In the genomic region with DNA sequence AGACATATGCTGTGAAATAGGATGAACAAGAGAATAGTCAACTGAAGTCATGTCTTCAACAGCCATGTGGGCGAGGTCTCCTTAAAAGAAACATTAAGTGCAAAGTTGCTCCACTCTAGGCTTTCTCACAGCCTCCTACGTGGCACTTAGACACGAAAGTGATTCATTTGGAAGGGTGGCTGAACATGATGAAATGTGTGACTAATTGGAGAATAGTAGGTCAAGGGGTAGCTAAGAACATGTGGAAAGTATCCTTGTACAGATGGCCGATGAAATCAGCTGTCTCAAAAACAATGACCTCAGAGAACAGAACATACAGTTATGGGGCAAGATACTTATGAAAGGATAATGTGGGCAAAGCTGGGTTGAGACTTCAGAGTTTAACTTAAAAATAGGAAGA, we compare ENCODE assay signal across 14 mouse cellular contexts. TPM values are rescaled to one million over a fixed set of nuclear protein-coding genes. Genes with fewer than 3 reads are reported as not detected.
DNase-seq lines count a peak whose midpoint lies in the region; ATAC-seq and TF ChIP-seq lines count a peak whose summit lies in the region.
"Had no signal": no experiment of that assay in that cellular context is flagged by ENCODE, and none has a peak within 500 bp of the region (broad histone marks: within the 10 kb centered on the region; RNA-seq: fewer than 3 reads in every experiment).

No protein-coding gene starts in this region.

- H3K4me2 ChIP-seq in stomach, postnatal 0 days (replicated peaks; ENCODE audit: low read depth): no peak overlapping the region
- no peak overlapping the region for H3K4me2 ChIP-seq in forebrain, postnatal 0 days (ENCODE audit: low read depth)
- H3K4me2 ChIP-seq: forebrain, embryonic 12.5 days; hindbrain, embryonic 15.5 days; lung, embryonic 14.5 days had no signal

- H3K27me3 ChIP-seq in stomach, postnatal 0 days (ENCODE audit: control insufficient read depth, insufficient read depth, low read length): no peaks in the 10 kb centered on the region
- no peaks in the 10 kb centered on the region for H3K27me3 ChIP-seq in forebrain, postnatal 0 days (ENCODE audit: insufficient read depth, low read length)
- H3K27me3 ChIP-seq: forebrain, embryonic 12.5 days; hindbrain, embryonic 15.5 days had no signal

- no peaks in the 10 kb centered on the region for H3K36me3 ChIP-seq in stomach, postnatal 0 days (ENCODE audit: control insufficient read depth, insufficient read depth, low read length)
- H3K36me3 ChIP-seq in forebrain, postnatal 0 days (ENCODE audit: insufficient read depth): no peaks in the 10 kb centered on the region
- H3K36me3 ChIP-seq: forebrain, embryonic 12.5 days; hindbrain, embryonic 15.5 days had no signal

- WGBS in stomach, postnatal 0 days: 59% methylated on average over 4 of the region's 4 CpGs
- 86% methylated on average over 4 of the region's 4 CpGs for WGBS in forebrain, postnatal 0 days

- H3K4me3 ChIP-seq in stomach, postnatal 0 days (ENCODE audit: low read depth, low read length): no peak overlapping the region
- no peak overlapping the region for H3K4me3 ChIP-seq in forebrain, postnatal 0 days (ENCODE audit: low read depth, low read length)
- H3K4me3 ChIP-seq: forebrain, embryonic 12.5 days; hindbrain, embryonic 15.5 days; limb, embryonic 10.5 days had no signal

- no peaks in the 10 kb centered on the region for H3K9me3 ChIP-seq in stomach, postnatal 0 days (ENCODE audit: control insufficient read depth, low read length)
- H3K9me3 ChIP-seq in forebrain, postnatal 0 days (ENCODE audit: low read length): no peaks in the 10 kb centered on the region
- H3K9me3 ChIP-seq: forebrain, embryonic 12.5 days; hindbrain, embryonic 15.5 days; limb, embryonic 10.5 days had no signal

- peak; percentile 95 for DNase-seq in heart, adult 11 months
- DNase-seq in heart, postnatal 36 days: no peak
- peak; percentile 51 for DNase-seq in right cerebral cortex, adult 18-20 months
- no peak for DNase-seq in right cerebral cortex, postnatal 10 days (ENCODE audit: low spot score in 2 of 2)
- peak; percentile 84 for DNase-seq in fibroblast of lung, adult 2 months (ENCODE audit: low read depth)
- no peak for DNase-seq in stomach, postnatal 0 days (ENCODE audit: low spot score)
- DNase-seq in forebrain, postnatal 0 days: no peak
- no peak for DNase-seq in liver
- DNase-seq: cerebellum, adult 9-11 months; lung, embryonic 14.5 days; thymus, postnatal 25 days had no signal

- peak overlapping the region; percentile 30; the same call in 1 of the 2 replicates for H3K27ac ChIP-seq in stomach, postnatal 0 days (replicated peaks)
- H3K27ac ChIP-seq in forebrain, postnatal 0 days (ENCODE audit: low read depth, low read length): no peak overlapping the region
- H3K27ac ChIP-seq: forebrain, embryonic 12.5 days; hindbrain, embryonic 15.5 days; limb, embryonic 10.5 days had no signal

- TF ChIP-seq CTCF in stomach, postnatal 0 days (IDR thresholded peaks at IDR 0.05; ENCODE audit: low read depth): no peak
- no peak for TF ChIP-seq CTCF in forebrain, postnatal 0 days (IDR thresholded peaks at IDR 0.05; ENCODE audit: low read depth)

- no peak for TF ChIP-seq EP300 in stomach, postnatal 0 days (optimal IDR thresholded peaks at IDR 0.05)

- intact Hi-C loops in heart, postnatal 36 days (cut with DNase I): loop anchor here (10.0 kb wide), 1 partner anchor 409 kb away; no protein-coding TSS in a partner anchor

- ATAC-seq in stomach, postnatal 0 days (ENCODE audit: low FRiP score, low TSS enrichment): peak; percentile 61; the same call in 1 of the 2 replicates
- no peak for ATAC-seq in forebrain, postnatal 0 days

- no peak overlapping the region for H3K9ac ChIP-seq in stomach, postnatal 0 days (ENCODE audit: low read length)
- H3K9ac ChIP-seq in forebrain, postnatal 0 days: no peak overlapping the region
- H3K9ac ChIP-seq: forebrain, embryonic 12.5 days; hindbrain, embryonic 15.5 days; lung, embryonic 14.5 days had no signal

- H3K4me1 ChIP-seq in stomach, postnatal 0 days (replicated peaks; ENCODE audit: control insufficient read depth, insufficient read depth): no peaks in the 10 kb centered on the region
- H3K4me1 ChIP-seq in forebrain, postnatal 0 days (ENCODE audit: insufficient read depth): no peaks in the 10 kb centered on the region
- H3K4me1 ChIP-seq: forebrain, embryonic 12.5 days; hindbrain, embryonic 15.5 days; limb, embryonic 10.5 days had no signal

RNA-seq across cellular contexts. Expression of gene Col3a1, which starts 44.6 kb away (rescaled TPM):
- total RNA-seq in heart, postnatal 36 days (2021): 100 to 1,000 TPM; 326 to 362 TPM
- polyA plus RNA-seq in stomach, postnatal 0 days (2015; fragmentation: Nextera tagmentation; extraction: Ambion mirVana): 1,202 and 1,254 TPM in 2 replicates
- total RNA-seq in forebrain, postnatal 0 days (2014; rRNA removed): 66.3 and 149 TPM in 2 replicates
- 56.1 and 56.4 TPM in 2 replicates for polyA plus RNA-seq in forebrain, postnatal 0 days (2015; fragmentation: Nextera tagmentation; extraction: Ambion mirVana)

Comparison
In these comparisons a context has a peak if more than half of its experiments do, and no peak if none do; other contexts are left out.
1. DNase-seq: peak in heart, adult 11 months (single experiment), right cerebral cortex, adult 18-20 months (single experiment) and fibroblast of lung, adult 2 months (single experiment); none in heart, postnatal 36 days (0 of 2), right cerebral cortex, postnatal 10 days (0 of 2), stomach, postnatal 0 days (single experiment), forebrain, postnatal 0 days (single experiment) and liver (single experiment).